Mouse (Mus musculus): ENCODE measurements around the gene Hnrnpf. TPM values are rescaled to one million over a fixed set of nuclear protein-coding genes. Genes with fewer than 3 reads are reported as not detected.

Gene Hnrnpf
- total RNA-seq, 1 experiment: 669 TPM

DNA sequence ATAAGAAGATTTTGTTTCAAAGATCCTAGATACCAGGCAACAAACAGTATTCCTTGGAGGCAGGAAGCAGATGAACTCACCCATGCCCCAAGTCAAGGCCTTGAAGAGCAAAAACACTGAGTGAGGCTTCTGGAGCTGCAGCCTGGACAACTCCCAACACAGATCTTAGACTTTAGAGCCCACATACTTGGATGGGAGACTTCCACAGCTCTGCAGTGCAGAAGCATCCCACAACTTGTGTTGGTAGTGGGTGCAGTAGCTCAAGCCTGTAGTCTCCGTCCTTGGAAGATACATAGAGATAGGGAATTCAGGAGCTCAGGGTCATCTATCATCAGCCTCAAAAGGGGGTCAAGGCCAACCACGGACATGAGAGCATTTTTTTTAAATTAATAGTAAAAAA, 14.2 kb upstream of the Hnrnpf start:
- no peaks in the 10 kb centered on the region for H3K9me3 ChIP-seq (ENCODE audit: control insufficient read depth, insufficient read depth, low read depth, low read length)
- H3K4me3 ChIP-seq (ENCODE audit: insufficient read depth in 1 of 2, low read depth in 1 of 2, low read length in 2 of 2, poor library complexity in 1 of 2, severe bottlenecking in 1 of 2): no peak overlapping the region
- H3K36me3 ChIP-seq (ENCODE audit: control insufficient read depth, insufficient read depth, low read length, poor library complexity, severe bottlenecking): no peaks in the 10 kb centered on the region
- no peak overlapping the region for H3K27ac ChIP-seq (ENCODE audit: insufficient read depth, low read depth, low read length, poor library complexity, severe bottlenecking)
- no peak for DNase-seq (ENCODE audit: low read depth, low spot score)
- in situ Hi-C loops (cut with MboI; ENCODE audit: low sequenced_read_pairs in 2 of 2, unreplicated experiment in 2 of 2): no loop called here
- H3K4me1 ChIP-seq (ENCODE audit: control insufficient read depth in 2 of 2, insufficient read depth in 2 of 2, low read length in 2 of 2, poor library complexity in 1 of 2): peaks cover under 1 to 13% of the 10 kb centered on the region in 2 experiments; a peak in 3 of 4 replicates
- no peak for TF ChIP-seq CHD2 (IDR thresholded peaks at IDR 0.05; ENCODE audit: low read depth, low read length)
- no peak for TF ChIP-seq MAFK (IDR thresholded peaks at IDR 0.05; ENCODE audit: insufficient read depth, low read depth, low read length)
- no peak for TF ChIP-seq ZNF384 (IDR thresholded peaks at IDR 0.05; ENCODE audit: low read depth, low read length)
- no peak for TF ChIP-seq ZC3H11A (IDR thresholded peaks at IDR 0.05; ENCODE audit: borderline replicate concordance, low read depth, low read length)
- no peak for TF ChIP-seq HCFC1 (IDR thresholded peaks at IDR 0.05; ENCODE audit: borderline replicate concordance, insufficient read depth, low read length)
- no peak overlapping the region for H3K9ac ChIP-seq (ENCODE audit: insufficient read depth, low read depth, low read length, poor library complexity, severe bottlenecking)

GRCm38 (mm10) chr6:117888032-117888431, 12.1 kb upstream of the Hnrnpf start:
- no peak overlapping the region for H3K4me3 ChIP-seq (ENCODE audit: insufficient read depth in 1 of 2, low read depth in 1 of 2, low read length in 2 of 2, poor library complexity in 1 of 2, severe bottlenecking in 1 of 2)
- H3K27ac ChIP-seq (ENCODE audit: insufficient read depth, low read depth, low read length, poor library complexity, severe bottlenecking): no peak overlapping the region
- no peak for TF ChIP-seq HCFC1 (IDR thresholded peaks at IDR 0.05; ENCODE audit: borderline replicate concordance, insufficient read depth, low read length)
- TF ChIP-seq CHD2 (IDR thresholded peaks at IDR 0.05; ENCODE audit: low read depth, low read length): no peak
- TF ChIP-seq ZC3H11A (IDR thresholded peaks at IDR 0.05; ENCODE audit: borderline replicate concordance, low read depth, low read length): no peak
- TF ChIP-seq MAFK (IDR thresholded peaks at IDR 0.05; ENCODE audit: insufficient read depth, low read depth, low read length): no peak
- TF ChIP-seq ZNF384 (IDR thresholded peaks at IDR 0.05; ENCODE audit: low read depth, low read length): no peak
- in situ Hi-C loops (cut with MboI; ENCODE audit: low sequenced_read_pairs in 2 of 2, unreplicated experiment in 2 of 2): no loop called here
- H3K9me3 ChIP-seq (ENCODE audit: control insufficient read depth, insufficient read depth, low read depth, low read length): no peaks in the 10 kb centered on the region
- peaks cover 0 to 11% of the 10 kb centered on the region in 2 experiments; a peak in 2 of 4 replicates for H3K4me1 ChIP-seq (ENCODE audit: control insufficient read depth in 2 of 2, insufficient read depth in 2 of 2, low read length in 2 of 2, poor library complexity in 1 of 2)
- no peaks in the 10 kb centered on the region for H3K36me3 ChIP-seq (ENCODE audit: control insufficient read depth, insufficient read depth, low read length, poor library complexity, severe bottlenecking)
- no peak for DNase-seq (ENCODE audit: low read depth, low spot score)
- H3K9ac ChIP-seq (ENCODE audit: insufficient read depth, low read depth, low read length, poor library complexity, severe bottlenecking): no peak overlapping the region

DNA sequence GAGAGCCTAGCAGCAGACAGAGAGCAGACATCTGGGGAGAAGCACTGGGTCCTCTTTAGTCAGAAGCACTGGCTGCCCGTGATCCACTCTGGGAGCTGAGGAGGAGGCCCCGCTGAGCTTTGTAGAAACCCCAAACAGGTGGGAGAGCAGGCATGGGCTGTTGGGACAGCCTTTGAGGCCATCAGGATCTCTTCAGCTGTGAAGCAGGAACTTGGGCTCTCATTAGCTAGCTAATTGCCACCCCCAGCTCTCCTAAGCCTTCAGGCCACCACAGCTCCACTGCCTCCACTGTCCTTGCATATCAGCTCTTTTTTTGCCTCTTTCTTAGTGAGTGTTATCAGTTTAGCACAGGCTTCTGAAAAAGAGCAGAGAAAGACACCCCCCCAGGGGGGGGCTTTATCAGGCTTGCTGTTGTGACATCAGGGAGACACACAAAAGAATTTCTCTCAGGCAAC, 11.5 kb upstream of the Hnrnpf start:
- peaks cover 0 to 10% of the 10 kb centered on the region in 2 experiments; a peak in 2 of 4 replicates for H3K4me1 ChIP-seq (ENCODE audit: control insufficient read depth in 2 of 2, insufficient read depth in 2 of 2, low read length in 2 of 2, poor library complexity in 1 of 2)
- no peak for TF ChIP-seq MAFK (IDR thresholded peaks at IDR 0.05; ENCODE audit: insufficient read depth, low read depth, low read length)
- TF ChIP-seq ZNF384 (IDR thresholded peaks at IDR 0.05; ENCODE audit: low read depth, low read length): no peak
- no peak for TF ChIP-seq CHD2 (IDR thresholded peaks at IDR 0.05; ENCODE audit: low read depth, low read length)
- no peaks in the 10 kb centered on the region for H3K36me3 ChIP-seq (ENCODE audit: control insufficient read depth, insufficient read depth, low read length, poor library complexity, severe bottlenecking)
- in situ Hi-C loops (cut with MboI; ENCODE audit: low sequenced_read_pairs in 2 of 2, unreplicated experiment in 2 of 2): no loop called here
- H3K9ac ChIP-seq (ENCODE audit: insufficient read depth, low read depth, low read length, poor library complexity, severe bottlenecking): no peak overlapping the region
- H3K4me3 ChIP-seq (ENCODE audit: insufficient read depth in 1 of 2, low read depth in 1 of 2, low read length in 2 of 2, poor library complexity in 1 of 2, severe bottlenecking in 1 of 2): no peak overlapping the region
- no peak overlapping the region for H3K27ac ChIP-seq (ENCODE audit: insufficient read depth, low read depth, low read length, poor library complexity, severe bottlenecking)
- H3K9me3 ChIP-seq (ENCODE audit: control insufficient read depth, insufficient read depth, low read depth, low read length): no peaks in the 10 kb centered on the region
- DNase-seq (ENCODE audit: low read depth, low spot score): no peak

GRCm38 (mm10) chr6:117890257-117890656, 9.9 kb upstream of the Hnrnpf start:
- H3K9me3 ChIP-seq (ENCODE audit: control insufficient read depth, insufficient read depth, low read depth, low read length): no peaks in the 10 kb centered on the region
- no peaks in the 10 kb centered on the region for H3K36me3 ChIP-seq (ENCODE audit: control insufficient read depth, insufficient read depth, low read length, poor library complexity, severe bottlenecking)
- TF ChIP-seq ZC3H11A (IDR thresholded peaks at IDR 0.05; ENCODE audit: borderline replicate concordance, low read depth, low read length): no peak
- TF ChIP-seq ZNF384 (IDR thresholded peaks at IDR 0.05; ENCODE audit: low read depth, low read length): no peak
- no peak for TF ChIP-seq MAFK (IDR thresholded peaks at IDR 0.05; ENCODE audit: insufficient read depth, low read depth, low read length)
- TF ChIP-seq CHD2 (IDR thresholded peaks at IDR 0.05; ENCODE audit: low read depth, low read length): no peak
- TF ChIP-seq HCFC1 (IDR thresholded peaks at IDR 0.05; ENCODE audit: borderline replicate concordance, insufficient read depth, low read length): no peak
- H3K27ac ChIP-seq (ENCODE audit: insufficient read depth, low read depth, low read length, poor library complexity, severe bottlenecking): no peak overlapping the region
- peaks cover 0 to 5% of the 10 kb centered on the region in 2 experiments; a peak in 1 of 4 replicates for H3K4me1 ChIP-seq (ENCODE audit: control insufficient read depth in 2 of 2, insufficient read depth in 2 of 2, low read length in 2 of 2, poor library complexity in 1 of 2)
- no peak overlapping the region for H3K4me3 ChIP-seq (ENCODE audit: insufficient read depth in 1 of 2, low read depth in 1 of 2, low read length in 2 of 2, poor library complexity in 1 of 2, severe bottlenecking in 1 of 2)
- no peak overlapping the region for H3K9ac ChIP-seq (ENCODE audit: insufficient read depth, low read depth, low read length, poor library complexity, severe bottlenecking)
- DNase-seq (ENCODE audit: low read depth, low spot score): no peak
- in situ Hi-C loops (cut with MboI; ENCODE audit: low sequenced_read_pairs in 2 of 2, unreplicated experiment in 2 of 2): no loop called here

Data from ES-E14 (cell line).